Mouse (Mus musculus) telencephalon, adult 2 months (tissue): ENCODE data around the gene H2-K1.

Experiments used
- DNase-seq: peaks from one replicate; pipeline ENCODE4 v3.0.0-alpha.2; 2011; ENCODE audit warnings: low read depth, low spot score

H2-K1 gene

GRCm38 (mm10) chr17:34000150-34000537 is at the start of gene H2-K1:
H2-K1 (minus strand) TSS chr17:34000347.
- DNase-seq: no peak

GRCm38 (mm10) chr17:34047404-34048050 is 47.4 kb upstream of the H2-K1 start:
- DNase-seq: no peak

DNA sequence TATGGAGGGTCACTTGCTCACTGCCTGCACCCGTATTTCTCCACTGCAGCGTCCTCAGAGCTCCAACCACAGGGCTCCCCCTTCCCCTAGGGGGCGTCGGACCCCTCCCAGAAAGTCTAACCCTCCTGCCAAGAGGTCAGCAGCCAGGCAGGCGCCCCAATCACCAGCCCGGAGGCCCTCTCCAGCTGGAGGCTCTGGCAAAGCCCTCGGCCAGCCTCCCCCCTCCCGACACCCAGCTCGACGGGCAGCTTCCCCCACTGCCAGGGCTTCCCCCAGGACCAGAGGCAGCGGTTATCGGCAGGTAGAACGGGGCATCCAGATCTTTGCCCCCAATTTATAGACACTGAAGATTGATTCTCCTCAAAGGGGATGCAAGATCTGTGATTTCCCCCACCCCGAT is 45.8 kb upstream of the H2-K1 start:
- DNase-seq: no peak

DNA sequence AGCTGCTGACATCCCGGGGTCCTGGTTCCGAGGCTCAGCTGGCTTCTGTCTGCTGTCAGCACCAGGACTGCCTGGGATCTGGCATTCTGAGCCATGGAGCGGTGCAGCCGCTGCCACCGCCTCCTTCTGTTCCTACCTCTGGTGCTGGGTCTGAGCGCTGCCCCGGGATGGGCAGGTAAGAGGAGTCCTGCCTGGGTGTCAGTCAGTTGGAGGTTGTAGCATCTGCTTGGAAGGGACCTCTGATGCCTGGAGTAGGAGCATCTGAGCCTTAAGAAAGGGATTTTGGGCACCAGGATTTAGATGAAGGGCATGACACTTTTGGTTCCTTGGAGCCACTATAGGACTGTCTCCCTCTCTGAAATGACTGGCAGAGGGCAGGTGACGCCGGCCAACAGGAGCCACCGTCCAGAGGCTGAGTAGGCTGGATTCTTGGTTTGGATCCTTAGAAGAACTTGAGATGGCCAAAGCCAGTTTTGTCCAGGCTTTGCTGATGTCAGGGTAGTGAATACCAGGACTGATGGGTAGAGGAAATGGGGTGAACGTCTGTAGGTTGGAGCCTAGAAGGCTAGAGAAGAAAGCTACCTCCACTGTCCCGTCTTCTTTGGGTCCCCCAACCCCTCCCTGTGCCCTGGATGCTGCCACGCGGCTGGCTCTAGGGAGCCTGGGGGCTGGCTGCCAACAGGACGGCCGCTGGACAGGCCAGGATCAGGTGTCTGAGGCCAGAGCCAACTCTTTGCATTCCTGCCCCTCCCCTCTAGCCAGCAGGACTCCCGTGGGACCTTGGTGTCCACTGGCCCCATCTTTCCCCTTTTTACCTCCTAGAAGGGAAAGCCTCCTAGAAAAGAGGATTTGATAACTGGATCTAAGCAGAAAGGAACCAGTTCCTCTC is 39.7 kb upstream of the H2-K1 start:
- no peak for DNase-seq

DNA sequence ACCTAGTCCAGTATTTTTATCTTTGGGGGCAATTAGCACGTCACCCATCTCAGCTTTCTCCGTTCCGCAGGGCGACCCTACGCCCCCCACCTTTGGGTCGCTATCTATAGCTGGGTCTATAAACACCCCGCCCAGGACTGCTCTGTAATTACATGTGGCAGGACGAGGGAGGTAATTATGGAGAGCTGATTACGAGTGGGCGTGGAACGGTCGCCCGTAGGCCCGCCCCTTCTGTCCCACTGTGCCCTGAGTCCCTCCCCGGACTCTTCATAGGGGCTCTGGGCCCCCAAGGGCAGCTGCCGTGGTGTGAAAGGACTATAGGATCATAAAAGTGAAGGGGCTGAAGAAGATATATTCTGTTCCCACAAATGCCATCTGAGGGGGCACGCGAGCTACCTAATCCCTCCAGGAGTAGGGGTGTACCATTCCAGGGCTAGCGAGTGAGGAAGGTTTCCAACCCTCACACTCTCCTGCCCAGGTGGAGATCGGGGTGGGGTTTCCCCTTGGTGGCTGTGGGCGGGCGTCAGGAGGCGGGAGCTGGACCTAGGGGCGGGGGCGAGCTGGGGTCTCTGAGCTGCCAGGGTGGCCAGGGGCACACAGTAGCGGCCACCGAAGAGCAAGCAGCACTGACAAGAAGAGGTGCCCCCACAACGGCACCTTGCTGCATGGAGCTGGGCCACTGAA is 38.9 kb upstream of the H2-K1 start, which contains the start of gene Col11a2:
TSS of gene Col11a2 (plus strand) at position 560 of the 684 bp plus-strand sequence.
- no peak for DNase-seq

- no peak for DNase-seq
These were observed 38.3 kb upstream of the H2-K1 start for GRCm38 (mm10) chr17:34038440-34038839.

- DNase-seq: no peak
These were observed 37.1 kb upstream of the H2-K1 start for GRCm38 (mm10) chr17:34037241-34037640.

- DNase-seq: no peak
These were observed 36.5 kb upstream of the H2-K1 start for GRCm38 (mm10) chr17:34036647-34037046.

GRCm38 (mm10) chr17:34035517-34035916 is 35.4 kb upstream of the H2-K1 start:
- no peak for DNase-seq

GRCm38 (mm10) chr17:34034064-34034463 is 33.9 kb upstream of the H2-K1 start:
- no peak for DNase-seq

- DNase-seq: no peak
These were observed 33.3 kb upstream of the H2-K1 start for GRCm38 (mm10) chr17:34033441-34033840.

- DNase-seq: no peak
These were observed 32.7 kb upstream of the H2-K1 start for GRCm38 (mm10) chr17:34032806-34033205.

GRCm38 (mm10) chr17:34032174-34032632 is 32.1 kb upstream of the H2-K1 start:
- DNase-seq: no peak

DNA sequence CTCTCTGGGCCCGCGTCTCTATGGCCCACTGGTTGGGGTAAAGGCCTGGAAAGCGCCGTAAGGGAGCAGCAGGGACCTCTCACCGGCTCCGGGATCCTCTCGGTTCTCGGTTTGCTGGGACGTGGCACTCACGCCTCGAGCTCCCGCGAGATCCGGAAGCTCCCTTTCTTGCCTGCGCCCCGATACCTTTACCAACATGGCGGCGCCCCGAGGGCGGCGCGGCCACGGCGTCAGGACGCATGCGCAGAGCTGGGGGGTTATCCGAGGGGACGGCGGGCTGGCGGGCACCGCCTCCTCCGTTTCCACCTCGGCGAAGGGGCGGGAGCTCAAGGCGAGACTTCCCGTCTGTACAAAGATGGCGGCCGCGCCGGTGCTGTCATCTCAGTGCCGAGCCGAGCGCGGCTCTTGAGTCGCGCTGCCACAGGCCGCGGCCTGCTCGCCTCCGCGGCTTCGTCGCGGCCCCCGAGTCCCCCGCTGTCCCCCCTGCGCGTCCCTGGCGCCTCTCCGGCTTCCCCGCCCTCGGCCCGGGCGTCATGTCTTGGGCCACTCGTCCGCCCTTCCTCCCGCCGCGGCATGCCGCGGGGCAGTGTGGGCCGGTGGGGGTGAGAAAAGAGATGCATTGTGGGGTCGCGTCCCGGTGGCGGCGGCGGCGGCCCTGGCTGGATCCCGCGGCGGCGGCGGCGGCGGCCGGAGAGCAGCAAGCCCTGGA is 31.5 kb upstream of the H2-K1 start, which contains the start of the genes Slc39a7 and Rxrb:
TSS of gene Slc39a7 (minus strand) at position 218 of the 709 bp plus-strand sequence.
TSS of gene Rxrb (plus strand) at position 348 of the 709 bp plus-strand sequence.
- DNase-seq: peak; percentile 95

- no peak for DNase-seq
These were observed 30.7 kb upstream of the H2-K1 start for GRCm38 (mm10) chr17:34030861-34031326.

- DNase-seq: no peak
These were observed 29.9 kb upstream of the H2-K1 start for GRCm38 (mm10) chr17:34029890-34030595.

DNA sequence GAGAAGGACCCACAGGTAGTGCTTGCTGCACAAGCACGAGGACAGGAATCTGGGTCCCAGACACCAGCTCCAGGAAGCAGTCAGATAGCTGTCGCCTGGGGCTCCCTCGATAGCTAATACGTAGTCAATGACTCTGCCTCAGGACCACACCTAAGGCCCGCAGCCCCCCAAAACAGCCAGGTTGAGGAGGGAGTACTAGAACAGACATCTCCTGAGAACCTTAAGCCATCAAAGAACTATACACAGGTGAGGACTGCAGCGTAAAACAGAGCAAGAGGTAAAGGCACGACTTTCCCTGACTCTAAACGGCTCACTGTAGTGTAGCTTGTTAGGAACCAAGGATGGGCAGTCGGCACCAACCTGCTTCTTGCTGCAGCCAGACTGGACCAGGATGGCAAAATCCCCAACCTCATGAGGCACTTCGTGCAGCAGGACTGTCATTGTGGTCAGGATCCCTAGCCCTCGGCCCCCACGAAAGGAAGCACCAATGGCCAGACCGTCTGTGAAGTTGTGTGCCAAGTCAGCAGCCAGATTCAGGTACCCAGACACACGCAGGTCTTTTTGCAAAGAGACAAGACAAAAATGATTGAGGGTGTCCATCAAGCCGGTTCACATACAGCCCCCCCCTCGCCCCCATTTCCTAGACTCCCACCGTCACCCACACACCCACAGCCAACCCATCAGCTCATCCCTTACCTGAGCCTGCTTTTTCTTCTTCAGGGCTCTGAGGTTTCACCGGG is 29.2 kb upstream of the H2-K1 start:
- no peak for DNase-seq

GRCm38 (mm10) chr17:34028501-34029149 is 28.5 kb upstream of the H2-K1 start:
- no peak for DNase-seq

- peak; percentile 80 for DNase-seq
These were observed 27.6 kb upstream of the H2-K1 start, which contains the start of gene H2-Ke6 for GRCm38 (mm10) chr17:34027656-34028223. H2-Ke6 (minus strand) TSS chr17:34028060.
